In the genomic region with DNA sequence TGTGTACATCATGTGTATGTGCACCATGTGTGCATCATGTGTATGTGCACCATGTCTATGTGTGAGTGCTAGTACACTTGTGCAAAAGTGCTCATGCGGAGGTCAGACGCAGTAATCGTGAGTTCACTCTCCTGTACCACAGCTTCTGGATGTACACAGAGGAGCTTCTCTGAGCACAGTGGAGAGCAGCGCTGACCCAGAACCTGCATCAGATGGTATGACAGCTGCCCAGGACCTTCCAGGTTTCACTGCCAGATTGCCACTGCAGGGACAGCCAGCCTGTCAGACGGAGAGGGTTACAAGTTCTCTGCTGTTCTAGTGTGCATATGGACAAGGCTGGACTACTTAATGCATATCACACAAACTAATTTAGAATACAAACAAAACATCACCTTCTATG, we compare ENCODE assay signal across 21 mouse cellular contexts.
DNase-seq lines count a peak whose midpoint lies in the region; ATAC-seq lines count a peak whose summit lies in the region.
"Had no signal": no experiment of that assay in that cellular context is flagged by ENCODE, and none has a peak within 500 bp of the region (broad histone marks: within the 10 kb centered on the region; RNA-seq: fewer than 3 reads in every experiment).

No protein-coding gene starts in this region.

- peaks cover 13% of the 10 kb centered on the region for H3K9me3 ChIP-seq in megakaryocyte, embryonic 14.5 days
- H3K9me3 ChIP-seq: G1E had no signal

- no peak for DNase-seq in cerebellum, postnatal 4 days (ENCODE audit: low spot score in 2 of 2)
- peak; percentile 55 to 56 for DNase-seq in cerebellum, postnatal 10 days
- no peak for DNase-seq in embryo, embryonic 11 days
- no peak for DNase-seq in gastrocnemius, postnatal 36 days
- DNase-seq: adrenal gland, adult 8-10 months; B cell, adult 2 months; heart, adult 2 months; kidney, adult 11 months; kidney, adult 9 months had no signal

- ATAC-seq in cerebellum, adult (ENCODE audit: insufficient number of reproducible peaks, low FRiP score, low TSS enrichment) = 0 out of 2 replicates have a peak, but pooled peaks have one; percentile 34
- ATAC-seq in megakaryocyte, adult 5-6 weeks (ENCODE audit: poor library complexity, severe bottlenecking) = no peak
- ATAC-seq in erythroblast, adult 5-6 weeks (replicated peaks; ENCODE audit: low FRiP score, poor library complexity, severe bottlenecking) = no peak
- ATAC-seq: CD4-positive, CD25-positive, alpha-beta regulatory T cell, adult 4 months; forebrain, embryonic 15.5 days; hindbrain, postnatal 0 days had no signal

- no peaks in the 10 kb centered on the region for H3K36me3 ChIP-seq in megakaryocyte, embryonic 14.5 days (replicated peaks; ENCODE audit: low read length)
- H3K36me3 ChIP-seq: embryonic facial prominence, embryonic 10.5 days; forebrain, embryonic 15.5 days; G1E; heart, embryonic 12.5 days; hindbrain, embryonic 13.5 days had no signal

- no peaks in the 10 kb centered on the region for H3K4me1 ChIP-seq in megakaryocyte, embryonic 14.5 days
- H3K4me1 ChIP-seq: embryonic facial prominence, embryonic 10.5 days; forebrain, embryonic 15.5 days; heart, embryonic 12.5 days; hindbrain, embryonic 13.5 days had no signal

- peak overlapping the region; percentile 81 for H3K4me3 ChIP-seq in megakaryocyte, embryonic 14.5 days (replicated peaks)
- H3K4me3 ChIP-seq: embryonic facial prominence, embryonic 10.5 days; erythroblast, embryonic 14.5 days; forebrain, embryonic 15.5 days; heart, adult 2 months; heart, embryonic 12.5 days; hindbrain, embryonic 13.5 days had no signal

- no peaks in the 10 kb centered on the region for H3K27me3 ChIP-seq in megakaryocyte, embryonic 14.5 days (replicated peaks)
- H3K27me3 ChIP-seq: forebrain, embryonic 15.5 days; heart, embryonic 12.5 days; hindbrain, embryonic 13.5 days had no signal

- intact Hi-C loops in gastrocnemius, postnatal 36 days (cut with DNase I) = no loop called here

Comparison
In these comparisons a context has a peak if more than half of its experiments do, and no peak if none do; other contexts are left out.
1. DNase-seq: peak in cerebellum, postnatal 10 days (2 of 2); none in cerebellum, postnatal 4 days (0 of 2), embryo, embryonic 11 days (single experiment) and gastrocnemius, postnatal 36 days (0 of 2).